Mouse (Mus musculus) embryo, embryonic 10 days (tissue): ENCODE results near the gene Cenpv.
A peak's percentile ranks its signal among the peaks of the same experiment; 100 is the strongest.
"Not testable (repeated sequence)": the region's sequence is repeated elsewhere in the genome, so short reads cannot be mapped to it uniquely, and the experiment has no call there.

Experiments
- DNase-seq: peaks from one replicate; pipeline ENCODE4 v3.0.0-alpha.2; 2015; ENCODE audit warnings: low spot score

Cenpv gene

DNA sequence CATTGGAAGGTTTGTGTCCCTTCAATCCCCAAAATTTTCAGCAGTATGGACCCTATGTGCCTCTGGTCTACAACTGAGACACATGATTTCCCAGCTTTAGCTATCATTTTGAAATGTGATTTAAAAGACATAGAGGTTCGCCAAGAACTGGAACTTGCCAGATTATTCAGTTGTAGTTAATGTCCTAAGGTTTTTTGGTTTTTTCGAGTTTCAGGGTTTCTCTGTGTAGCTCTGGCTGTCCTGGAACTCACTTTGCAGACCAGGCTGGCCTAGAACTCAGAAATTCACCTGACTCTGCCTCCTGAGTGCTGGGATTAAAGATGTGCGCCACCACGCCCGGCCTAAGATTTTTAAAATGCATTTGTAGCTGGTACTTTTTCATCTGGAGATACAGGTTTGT, 14.6 kb upstream of the Cenpv start:
- DNase-seq, result no peak

DNA sequence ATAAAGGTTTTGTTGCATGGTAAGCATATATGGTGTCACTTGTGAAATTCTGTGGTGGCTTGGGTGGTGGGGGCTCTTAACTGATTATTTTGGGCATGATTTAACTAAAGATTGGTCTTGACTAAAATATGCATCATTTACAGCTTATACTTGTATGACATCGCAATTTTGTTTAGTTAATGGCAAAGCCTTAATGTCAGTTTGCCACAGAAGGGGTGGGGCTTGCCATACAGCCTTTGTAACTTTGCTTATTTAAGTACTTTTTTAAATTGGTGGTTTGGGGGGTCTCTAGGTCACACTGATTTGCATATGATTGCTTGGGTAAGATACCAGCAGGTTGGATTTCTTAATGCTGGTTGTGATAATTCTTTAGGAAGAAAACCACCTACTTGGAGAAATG, 14.1 kb upstream of the Cenpv start:
- no peak for DNase-seq

DNA sequence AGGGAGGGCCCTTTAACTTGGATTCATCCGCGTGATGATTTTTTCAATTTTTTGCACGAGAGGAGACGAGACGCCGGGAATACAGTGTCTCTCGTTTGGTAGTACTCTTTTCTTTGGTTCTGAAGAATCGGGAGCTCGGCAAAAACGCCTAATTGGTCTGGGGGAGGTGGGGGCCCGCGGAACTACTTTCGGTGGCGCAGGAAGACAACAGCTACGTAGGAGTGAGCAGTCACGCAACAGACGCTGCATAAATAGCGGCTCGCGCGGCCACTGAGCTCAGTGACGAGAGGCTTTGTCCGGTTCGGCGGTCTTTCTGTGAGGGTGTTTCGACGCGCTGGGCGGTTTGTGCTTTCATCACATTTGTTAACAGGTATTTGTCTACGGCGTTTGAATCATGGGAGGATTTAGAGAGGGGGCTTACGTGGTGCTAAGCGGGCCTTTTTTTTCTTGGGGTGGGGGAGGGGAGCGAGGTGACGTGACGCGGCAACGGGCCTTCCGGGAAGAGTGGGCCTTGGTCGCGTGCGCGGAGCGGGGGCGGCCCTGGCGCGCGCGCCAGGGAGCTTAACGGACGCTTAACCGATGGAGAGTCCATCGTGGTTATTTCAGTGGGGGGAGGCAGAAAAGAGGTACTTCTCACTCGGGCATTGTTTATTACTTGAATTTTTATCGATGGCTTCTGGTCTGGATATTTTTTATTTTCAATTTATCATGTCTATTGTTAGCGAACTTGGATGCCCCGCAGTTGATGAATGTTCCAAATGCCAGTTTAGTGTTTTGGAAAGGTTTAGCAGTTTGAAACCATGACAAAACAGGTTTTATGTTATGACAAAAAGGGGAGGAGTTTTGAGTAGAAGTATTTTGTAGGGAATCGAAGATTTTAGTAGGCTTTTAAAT, 12.4 kb upstream of the Cenpv start:
- peak; percentile 96 for DNase-seq

DNA sequence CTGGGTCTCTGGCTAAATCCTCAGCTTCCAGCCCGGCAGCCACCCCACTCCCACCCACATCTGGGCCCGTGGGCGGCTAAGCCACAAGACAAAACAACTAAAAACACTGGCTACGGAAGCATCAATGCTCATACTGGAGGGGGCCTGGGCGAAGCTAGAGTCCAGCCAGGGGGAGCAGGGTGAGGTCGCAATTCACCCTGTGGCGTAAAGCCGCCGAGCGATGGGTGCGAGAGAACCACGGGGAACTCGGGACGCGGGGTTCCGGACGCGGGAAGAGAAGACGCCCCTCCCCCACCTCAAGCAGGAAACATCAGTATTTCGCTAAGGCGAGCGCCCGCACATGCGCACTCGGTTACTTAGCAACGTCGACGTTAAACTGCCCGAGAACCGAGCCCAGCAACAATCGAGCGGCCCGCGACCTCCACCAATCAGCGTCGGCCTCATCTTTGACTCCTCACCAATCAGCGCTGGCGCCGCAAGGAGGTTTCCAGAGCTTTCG, 11.7 kb upstream of the Cenpv start, which contains the start of gene Ubb:
Ubb (plus strand) TSS at position 445 of the 499 bp plus-strand sequence.
- DNase-seq, result peak; percentile 100

DNA sequence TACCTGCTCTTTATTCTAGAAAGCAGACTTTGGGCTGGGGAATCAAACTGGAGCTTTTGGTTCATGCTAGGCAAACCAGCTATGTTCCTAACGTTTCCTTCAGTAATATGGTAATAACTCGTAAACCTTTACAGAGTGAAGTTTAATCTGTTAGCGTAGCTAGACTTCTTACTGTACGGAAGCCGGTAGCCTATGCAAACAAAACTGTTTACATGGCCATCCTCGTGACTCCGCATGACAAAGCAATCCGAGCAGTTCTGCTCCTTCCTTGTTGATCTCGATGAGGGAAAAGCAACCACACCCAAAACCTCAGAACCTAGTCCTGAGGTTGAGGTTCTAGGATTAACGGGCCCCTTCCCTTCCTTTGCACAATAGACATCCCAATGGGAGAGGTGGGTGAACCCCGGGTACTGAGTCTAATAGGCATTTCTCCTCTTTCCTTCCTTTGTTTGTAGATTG, 11.2 kb upstream of the Cenpv start:
- peak; percentile 70 for DNase-seq

DNA sequence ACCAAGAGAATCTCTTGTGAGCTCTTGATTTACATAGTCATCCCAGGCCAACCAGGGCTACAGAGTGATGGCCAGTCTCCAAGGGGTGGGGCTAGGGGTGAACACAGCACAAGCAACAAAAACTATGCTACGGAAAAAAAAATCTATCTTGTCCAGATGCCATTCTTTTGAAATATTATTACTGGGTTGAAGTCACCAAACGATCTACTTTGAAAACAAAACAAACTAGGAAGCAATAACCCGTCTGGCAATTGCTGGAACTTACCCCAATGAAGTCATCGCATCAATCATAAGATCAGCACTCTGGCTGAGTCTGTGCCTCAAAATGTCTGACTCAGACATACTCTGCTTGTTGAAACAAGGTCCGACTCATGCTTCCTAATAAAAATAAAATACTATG, 10.7 kb upstream of the Cenpv start:
- peak; percentile 54 for DNase-seq

DNA sequence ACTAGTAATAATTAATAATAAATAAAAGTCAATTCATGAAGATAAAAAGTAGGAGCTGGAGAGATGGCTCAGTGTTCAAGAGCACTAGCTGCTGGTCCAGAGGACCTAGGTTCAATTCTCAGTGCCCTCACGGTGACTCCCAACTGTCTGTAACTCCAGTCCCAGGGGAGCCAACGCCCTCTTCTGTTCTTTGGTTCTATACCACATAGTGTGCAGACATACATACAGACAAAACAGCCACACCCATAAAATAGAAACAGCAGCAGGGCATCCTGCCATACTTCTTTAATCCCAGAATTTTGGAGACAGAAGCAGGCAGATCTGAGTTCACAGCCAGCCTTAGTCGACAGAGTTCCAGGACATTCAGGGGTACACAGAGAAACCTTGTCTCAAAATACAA, 4.9 kb upstream of the Cenpv start:
- DNase-seq, result no peak

DNA sequence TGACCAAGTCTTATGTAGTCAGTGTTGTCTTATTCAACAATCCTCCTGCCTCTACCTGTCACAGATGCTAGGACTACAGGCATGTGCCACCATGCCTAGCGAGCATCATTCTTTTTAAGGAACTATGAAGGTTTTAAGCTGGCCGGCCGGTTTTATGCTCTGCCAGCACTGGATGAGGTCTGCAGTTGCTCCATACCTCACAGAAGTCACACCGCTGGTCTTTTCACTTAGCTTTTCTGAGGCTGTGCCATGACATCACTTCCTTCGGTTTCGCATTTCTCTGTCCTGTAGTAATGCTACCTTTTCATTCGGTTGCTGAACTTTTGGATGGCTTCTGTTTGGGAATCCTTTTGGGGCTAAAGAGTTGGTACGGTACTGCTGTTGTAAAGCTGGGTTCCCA, 2.5 kb upstream of the Cenpv start:
- no peak for DNase-seq

DNA sequence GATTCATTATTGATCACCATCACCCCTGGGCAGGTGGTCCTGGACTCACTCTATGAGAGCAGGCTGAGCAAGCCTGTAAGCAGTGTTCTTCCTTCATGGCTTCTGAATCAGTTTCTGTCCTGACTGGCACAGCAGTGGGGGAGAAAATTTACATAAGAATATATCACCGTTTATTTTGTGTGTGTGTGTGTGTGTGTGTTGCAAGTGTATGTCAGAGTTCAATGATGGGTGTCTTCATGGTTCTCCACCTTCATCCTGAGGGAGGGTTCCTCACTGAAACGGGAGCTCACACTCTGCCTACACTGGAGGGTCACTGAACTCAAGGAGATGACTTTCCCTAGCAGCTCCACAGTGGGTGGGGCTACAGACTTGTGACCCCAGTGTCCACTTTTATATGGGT, 1.9 kb upstream of the Cenpv start:
- no peak for DNase-seq

DNA sequence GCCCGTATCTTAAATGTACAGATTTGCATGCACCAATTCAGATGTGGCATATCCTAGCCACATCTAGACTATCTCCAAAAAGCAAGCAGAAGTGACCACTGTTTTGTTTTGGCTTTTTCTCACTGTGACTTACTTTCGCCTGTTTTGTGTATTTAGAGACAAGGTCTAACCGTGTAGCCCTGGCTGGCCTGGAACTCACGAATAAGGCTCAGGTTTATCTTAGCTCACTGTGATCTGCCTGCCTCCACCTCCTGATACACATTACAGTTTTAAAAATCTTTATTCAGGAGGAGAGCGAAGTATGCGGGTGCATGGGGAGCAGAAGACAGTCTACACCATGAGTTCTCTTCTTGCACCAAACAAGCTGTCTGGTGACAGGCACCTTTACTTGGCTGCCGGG, 1.1 kb upstream of the Cenpv start:
- DNase-seq, result no peak

DNA sequence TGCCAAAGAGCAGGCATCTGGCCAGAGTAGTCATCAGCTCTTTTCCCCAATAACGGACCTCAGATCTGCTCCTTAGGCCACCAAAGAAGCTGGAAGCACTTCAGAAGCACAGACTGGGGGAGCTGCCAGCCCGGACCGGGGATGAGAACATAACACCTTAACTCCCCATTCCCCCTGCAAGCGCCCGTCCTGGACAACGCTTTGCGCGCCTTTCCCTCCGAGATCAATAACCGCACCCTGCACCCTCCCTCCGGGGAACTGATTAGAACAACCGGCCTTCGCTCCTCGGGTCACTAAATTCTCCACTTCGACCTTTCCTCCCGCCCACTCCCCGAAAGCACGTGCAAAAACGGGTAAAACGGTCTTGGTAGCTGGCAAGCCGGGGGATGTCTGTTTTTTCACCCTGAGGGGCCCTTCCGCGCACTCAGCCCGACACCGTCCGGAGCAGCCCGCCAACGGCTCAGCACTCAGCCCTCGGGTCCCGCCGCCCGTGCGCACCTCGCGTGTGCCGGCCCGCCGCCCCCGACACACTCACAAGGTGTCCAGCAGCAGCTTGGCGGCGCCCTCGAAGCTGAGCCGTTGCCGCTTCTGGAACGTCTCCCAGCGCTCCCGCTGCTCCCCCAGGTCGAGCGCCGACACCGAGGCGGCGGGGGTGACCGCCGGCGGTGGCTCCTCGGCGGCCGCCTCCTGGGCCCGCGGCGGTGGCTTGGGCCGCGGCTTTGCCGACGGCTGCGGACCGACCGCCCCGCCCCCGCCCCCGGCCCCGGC, 556 bp downstream of the Cenpv start:
- peak; percentile 68 for DNase-seq

DNA sequence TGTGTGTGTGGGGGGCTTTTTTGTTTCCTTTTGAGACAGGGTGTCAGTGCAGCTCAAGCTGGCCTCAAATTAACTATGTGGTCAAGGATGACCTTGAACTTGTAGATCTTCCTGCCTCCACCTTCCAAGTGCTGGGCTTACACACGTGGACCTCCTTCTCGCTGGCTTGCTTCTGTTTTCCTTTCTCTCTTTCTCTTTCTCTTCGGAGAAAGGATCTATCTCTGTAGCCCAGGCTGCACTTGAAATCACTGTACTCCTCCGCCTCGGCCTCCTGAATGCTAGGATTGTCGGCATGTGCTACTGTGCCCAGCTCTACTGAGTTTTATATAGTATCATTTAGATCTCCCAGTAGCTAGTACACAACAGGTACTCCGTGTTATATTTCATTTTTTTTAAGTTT, 1.5 kb downstream of the Cenpv start:
- peak; percentile 20 for DNase-seq

DNA sequence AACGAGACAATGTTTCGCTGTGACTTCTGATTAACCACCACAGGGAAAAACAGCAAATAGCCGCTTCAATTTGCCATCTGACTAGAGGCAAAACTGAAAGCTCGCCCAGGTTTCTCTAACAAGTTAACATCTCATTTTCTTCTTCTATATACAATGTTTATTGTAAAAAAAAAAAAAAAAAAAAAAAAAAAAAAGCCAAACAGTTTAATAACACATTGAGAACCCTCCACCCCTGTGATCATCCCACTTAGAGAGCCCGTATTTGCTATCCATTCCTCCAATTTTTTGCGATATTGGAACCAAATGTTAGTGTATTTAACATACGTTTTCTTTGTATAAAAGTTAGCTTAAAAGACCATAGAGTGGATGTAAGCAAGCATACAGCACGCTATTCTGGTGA, 2.0 kb downstream of the Cenpv start:
- DNase-seq, result no peak

DNA sequence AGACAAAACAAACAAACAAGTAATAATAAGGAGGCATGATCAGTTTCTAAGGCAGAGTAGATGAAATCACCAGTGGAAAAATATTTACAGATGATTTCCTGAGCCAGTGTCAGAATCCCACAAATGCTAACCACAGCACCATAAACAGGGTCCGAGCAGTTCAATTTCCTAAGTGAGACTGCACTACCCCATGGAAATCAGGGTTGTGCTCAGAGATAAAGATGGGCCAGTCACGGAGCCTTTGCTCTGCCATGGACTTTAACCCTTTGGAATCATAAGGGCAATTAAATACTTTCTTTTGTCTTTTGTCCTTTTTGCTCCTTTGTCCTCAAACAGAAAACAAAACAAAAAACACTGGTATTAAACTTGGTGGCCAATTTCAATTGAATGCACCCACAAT, 16.8 kb downstream of the Cenpv start:
- no peak for DNase-seq

DNA sequence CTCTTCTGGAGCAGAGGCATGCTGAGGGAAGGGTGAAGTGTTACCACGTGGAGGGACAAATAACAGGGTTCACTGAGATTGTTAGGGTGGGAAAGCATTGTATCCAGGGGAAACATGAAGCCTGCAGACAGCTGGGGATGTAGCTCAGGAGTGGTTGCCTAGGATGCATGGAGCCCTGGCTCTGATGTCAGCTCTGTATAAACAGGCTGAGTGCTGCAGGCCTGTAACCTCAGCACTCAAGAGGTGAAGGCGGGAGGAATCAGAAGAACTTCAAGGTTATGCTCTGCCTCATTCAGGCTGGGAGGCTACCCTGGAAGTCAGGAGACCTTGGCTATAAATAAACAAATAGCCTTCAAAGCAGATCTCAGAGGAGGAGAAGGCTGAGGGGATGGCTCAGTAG, 20.1 kb downstream of the Cenpv start:
- peak; percentile 65 for DNase-seq

DNA sequence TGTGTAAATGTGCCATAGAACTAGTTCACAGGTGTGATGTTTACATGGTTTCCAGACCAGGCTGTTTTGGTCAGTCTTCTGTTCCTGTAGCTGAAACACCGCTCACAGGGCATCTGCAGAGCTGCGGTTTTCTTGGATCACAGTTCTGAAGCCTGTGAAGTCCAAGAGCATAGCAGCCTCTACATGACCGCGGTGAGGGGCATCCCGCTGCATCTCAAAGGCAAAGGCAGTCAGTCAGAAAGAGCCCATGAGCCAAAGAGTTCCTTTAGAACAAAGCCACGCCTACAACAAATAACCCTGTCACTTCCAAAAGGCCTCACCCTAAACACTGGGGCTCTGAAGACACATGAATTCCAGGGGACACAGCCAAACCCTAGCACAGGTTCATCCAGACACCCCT, 25.8 kb downstream of the Cenpv start:
- DNase-seq, result no peak

DNA sequence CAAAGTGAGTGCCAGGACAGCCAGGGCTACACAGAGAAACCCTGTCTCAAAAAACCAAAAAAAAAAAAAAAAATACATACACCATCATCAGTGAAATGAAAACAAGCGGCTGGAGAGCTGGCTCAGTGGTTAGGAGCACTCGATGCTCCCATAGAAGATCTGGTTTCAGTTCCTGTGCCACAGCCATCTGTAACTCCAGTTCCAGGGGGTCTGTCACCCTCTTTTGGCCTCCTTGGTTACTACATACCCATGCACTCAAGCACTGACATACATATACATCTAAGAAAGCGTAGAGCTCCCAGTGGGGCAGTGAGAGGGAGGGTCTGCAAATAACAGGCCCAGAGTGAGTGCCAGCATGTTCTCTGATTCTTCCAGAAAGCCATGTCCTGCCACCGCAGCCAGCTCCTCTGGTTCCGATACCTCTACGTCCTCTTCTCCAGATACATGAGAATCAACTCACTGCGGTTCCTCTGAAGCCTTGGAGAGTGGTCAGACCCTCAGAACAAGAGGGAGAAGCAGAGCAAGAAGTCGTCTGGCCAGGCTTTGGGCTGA, 26.5 kb downstream of the Cenpv start:
- DNase-seq, result no peak

DNA sequence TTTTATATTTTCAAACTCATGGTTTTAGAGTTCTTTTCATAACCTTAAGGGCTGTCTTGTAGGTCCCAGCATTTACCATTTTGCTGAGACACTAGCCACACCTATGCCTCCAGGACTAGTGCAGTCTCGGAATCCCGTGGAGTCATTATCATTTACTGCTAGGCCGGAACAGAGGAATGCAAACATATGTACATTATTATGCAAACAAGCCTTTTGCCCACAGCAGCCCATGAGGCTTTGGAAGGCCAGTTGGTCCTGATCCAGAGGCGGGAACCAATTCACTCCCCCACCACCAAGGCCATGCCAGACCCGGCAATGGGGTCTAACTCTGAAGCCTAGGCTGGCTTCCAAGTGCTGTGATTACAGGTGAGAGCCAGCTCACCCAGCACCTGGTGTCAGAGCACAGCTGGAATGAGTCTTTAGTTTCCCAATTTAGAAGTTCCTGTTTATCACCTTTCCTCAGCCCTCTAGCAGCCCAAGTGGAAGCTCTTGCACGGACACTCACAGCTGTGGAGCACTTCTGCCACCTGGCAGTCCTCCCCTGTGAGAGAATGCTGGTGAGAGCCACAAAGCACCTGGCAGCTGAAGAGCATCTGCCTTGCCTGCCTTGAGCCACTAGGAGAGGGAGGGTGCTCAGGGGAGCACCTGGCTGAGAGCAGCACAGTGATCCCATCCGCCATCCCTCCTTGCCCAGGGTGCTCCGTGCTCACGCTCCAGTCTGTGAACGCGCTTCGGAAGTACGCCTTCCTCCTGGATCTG, 27.4 kb downstream of the Cenpv start:
- no peak for DNase-seq

DNA sequence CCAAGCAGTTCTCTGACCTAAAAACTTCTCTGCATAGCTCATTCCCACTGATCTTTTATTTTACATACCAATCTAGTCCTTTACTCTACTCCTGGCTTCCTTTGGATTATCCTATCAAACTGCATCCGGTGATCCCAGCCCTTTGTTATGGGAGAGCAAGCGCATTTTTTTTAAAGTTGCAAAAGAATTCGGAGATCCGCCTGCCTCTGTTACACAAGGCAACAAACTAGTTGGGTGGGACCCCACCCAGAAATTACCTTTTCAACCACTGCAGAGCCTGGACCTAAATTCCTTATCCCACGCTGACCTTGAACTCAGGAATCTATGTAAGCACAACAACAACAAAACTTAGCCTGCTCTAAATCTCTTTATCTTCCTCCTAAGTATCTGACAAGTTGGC, 28.1 kb downstream of the Cenpv start:
- no peak for DNase-seq

DNA sequence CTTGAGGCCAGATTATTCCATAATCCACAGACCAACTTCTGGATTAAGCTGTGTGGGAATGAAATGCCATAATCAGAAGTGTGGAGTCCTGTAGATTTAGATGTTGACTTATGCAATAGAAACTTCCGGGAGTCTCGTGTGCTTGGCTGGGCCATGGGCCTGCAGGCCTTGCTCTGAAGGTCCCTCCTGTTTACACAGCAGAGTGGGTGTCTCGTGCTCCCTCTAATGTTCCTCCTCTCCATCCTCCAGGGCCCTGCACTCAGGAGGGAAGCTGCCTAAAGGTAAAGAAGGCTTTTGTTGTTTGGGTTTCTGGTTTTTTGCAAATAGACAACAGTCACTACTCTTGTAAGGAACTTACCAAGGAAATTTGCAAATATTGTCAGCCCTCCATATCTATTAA, 29.5 kb downstream of the Cenpv start:
- DNase-seq, result no peak

DNA sequence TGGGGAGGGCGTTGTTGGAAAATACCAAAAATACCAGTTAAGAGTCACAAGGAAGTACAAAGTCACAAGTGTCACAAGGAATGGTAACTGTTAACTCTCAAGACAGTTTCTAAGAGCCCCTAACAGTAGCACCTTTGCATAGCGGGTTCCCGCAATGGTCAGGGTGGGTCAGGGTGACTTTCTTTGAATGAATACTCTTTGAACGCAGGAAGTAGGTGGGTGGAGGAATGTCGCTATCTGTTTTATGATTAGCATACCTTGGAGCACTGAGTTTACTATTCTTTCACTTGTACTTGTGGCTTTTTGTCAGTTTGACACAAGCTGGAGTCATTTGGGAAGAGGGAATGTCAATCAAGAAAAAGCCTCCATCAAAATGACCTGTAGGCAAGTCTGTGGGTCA, 30.2 kb downstream of the Cenpv start:
- not testable (repeated sequence) for DNase-seq

DNA sequence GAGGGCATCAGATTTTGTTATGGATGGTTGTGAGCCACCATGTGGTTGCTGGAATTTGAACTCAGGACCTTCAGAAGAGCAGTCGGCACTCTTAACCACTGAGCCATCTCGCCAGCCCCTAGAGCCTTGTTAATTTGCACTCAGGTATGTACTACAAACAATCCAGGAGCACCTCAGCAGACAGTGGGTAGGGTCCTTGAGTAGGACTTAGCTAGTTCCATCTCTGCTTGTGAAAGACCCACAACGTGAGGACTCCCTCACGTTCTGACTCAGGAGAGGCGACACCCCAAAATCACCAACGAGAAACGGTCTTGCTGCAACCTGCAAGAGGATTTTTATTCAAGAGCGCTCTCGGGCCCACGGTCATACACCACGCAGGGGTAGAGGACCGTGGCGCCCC, 30.7 kb downstream of the Cenpv start:
- DNase-seq, result not testable (repeated sequence)
